Mouse (Mus musculus) layer of hippocampus, postnatal 10 days (tissue): ENCODE measurements at regions not wholly inside any gene's neighbourhood (a gene's known extent, or its start where the extent isn't known, plus 50 kb on each side); places are given as distances from the start of the nearest gene placed in this dataset.

Experiments
- DNase-seq, 2 experiments: peaks; one replicate each; pipeline ENCODE4 v3.0.0; 2021; ENCODE audit warnings: low spot score in 2 of 2

DNA sequence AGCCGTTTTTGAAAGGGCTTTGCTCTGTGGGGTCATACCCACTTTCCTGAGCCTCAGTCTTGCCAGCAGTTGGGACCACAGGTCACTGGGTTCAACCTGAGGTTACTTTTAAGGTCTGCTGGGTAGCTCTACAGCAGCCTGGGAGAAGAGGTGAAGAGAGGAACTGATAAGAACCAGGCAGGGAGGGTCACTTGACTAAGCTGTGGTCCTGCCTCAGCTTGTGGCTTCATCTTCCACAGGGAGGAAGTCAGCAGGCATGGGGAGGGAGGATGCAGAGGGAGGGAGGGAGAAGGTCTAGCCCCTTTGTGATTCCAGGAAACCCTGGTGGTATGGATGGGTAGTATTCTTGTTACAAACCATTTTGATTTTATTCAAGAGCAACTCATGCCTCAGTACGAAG lies 59.9 kb upstream of the Lrpap1 start:
- no peak for DNase-seq

DNA sequence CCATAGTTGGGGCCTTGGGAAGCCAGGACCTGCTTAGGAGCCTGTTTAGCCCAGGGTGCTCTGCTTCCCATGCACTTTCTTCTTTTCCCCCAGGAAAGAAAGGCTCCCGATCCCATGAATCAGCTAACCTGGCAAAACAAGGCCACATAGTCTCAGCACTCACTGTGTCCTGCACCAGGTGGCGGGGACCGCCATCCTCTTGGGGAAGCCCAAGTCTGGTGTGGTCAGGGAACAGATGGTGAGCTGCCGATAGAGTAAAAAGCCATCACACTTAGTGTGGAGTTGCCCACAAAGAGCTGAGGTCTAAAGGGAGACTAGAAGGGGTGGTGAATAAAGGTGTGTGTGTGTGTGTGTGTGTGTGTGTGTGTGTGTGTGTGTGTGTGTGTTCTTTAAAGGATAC lies 57.0 kb upstream of the Lrpap1 start:
- no peak for DNase-seq

DNA sequence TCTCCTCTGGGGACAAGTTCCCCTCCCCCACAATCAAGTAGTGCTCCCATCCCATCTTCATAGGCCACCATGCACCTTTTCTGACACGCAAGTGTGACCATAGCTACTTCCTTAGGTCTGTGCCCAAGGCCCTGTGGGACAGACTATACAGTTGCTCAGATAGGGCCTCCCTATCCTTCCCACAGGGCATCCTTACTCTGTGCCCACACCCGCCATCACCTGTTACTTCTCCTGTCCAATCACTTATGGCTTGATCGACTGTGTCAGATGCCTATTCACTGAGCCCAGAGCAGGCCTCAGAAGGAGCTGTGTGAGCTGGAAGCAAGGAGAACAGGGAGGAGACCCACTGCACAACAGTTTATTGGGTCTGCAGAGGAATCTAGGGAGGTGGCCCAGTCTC lies 56.6 kb upstream of the Lrpap1 start:
- no peak for DNase-seq

DNA sequence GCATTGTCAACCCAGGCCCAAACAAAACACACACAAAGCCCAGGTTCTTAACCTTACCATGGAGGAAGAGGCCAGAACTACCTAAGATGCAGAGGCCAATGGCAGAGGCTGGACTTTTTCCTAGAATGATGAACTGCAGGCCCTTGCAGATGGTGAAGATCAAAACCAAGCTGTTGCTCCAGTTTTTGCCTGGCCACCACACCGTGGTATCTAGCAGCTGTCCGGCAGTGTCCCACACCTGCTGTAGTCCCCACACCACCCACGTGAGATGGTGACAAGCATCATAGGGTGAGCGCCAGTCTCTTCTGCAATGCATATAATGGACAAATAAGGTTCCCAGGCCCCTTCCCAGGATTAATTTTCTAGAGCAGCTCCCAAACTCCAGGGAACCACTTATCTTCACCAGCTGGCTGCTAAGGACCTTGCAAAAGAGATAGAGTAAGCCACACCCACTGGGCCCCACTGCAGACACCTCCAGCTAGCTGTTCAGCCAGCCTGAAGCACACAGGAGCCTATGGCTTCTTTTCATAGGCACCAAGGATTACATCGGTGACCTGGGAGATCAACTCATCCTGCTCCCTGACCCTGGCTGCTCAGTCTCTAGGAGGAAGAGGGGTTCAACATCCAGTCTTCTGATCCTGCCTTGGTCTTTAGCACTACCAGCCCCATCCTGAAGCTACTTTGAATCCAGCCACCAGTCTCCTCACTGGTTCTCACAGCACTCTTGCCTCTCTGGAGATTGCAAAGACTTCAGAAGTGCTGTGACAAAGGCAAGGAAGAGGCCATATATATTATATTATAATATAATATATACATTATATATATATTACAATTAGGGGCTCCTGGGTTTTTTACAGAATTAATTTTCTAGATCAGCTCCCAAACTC lies 55.6 kb upstream of the Lrpap1 start:
- no peak for DNase-seq

DNA sequence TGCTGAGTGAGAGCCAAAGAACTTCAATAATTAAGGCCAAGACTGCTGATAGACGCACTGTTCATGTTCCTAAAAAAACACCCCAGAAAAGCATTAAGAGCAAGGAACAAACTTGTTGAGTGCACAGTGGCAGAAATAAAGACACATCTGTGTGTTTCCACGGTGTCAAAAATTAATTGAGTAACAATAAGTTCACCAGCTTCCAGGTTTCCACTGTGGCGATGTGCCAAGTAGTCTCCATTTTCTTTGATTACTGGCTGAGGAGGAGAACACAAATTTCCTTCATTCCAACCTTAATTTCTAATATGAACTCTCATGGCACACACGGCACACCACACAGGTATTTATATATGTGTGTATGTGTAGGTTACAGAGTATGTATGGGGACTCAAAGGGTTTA lies 54.3 kb upstream of the Lrpap1 start:
- DNase-seq: no peak

DNA sequence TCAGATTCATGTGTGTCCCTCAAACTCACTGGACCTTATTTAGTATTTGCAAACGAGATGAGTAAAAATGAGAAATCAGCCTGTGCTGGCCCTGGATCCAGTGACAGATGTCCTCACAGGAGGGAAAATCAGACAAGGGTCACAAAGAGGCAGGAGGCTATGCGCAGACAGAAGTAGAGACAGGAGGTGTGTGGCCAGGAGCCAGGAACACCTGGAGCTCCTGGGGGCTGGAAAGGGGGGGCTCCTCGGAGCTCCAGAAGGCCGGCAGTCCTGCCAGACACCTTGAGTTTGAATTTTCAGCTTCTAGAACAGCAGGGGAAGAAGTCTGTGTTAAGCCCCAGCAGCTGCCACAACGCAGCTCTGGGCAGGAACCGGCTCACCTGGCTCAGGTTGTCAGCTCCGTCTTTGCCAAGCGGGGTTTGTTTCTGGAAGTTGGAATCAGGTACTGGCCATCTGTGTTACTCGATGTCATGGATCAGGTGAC lies 53.7 kb upstream of the Lrpap1 start:
- DNase-seq: no peak

DNA sequence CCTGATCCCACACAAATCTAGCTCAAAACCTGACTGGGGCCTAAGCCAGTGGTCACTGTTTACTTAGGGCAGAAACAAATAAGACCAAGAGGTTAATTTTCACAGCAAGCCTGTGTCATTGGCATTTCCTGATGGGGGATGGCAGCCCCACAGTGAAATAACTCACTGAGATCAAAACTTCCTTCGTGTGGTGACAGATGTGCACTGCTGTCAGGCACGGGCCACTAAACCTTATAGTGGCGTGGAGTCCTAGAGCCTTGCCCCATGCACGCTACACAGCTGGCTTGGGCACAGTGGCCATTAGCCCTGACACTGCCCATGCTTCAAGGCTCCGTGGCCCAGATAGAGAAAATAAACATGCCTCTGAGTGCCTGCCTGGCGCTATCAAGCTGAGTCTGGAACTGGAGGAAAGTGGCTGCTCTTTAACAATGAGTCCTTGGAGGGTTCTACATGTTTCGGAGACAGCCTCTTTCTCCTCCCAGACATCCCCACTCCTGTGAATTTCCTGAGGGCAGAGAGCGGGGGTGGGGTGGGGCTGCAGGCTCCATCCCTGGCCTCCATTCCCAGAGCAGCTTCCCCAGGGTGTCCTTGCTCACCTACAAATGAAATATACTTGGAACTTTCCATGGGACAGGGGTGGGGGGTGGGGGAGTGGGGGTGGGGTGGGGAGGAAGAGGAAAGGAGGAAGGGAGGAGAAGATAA lies 52.9 kb upstream of the Lrpap1 start:
- DNase-seq: no peak

DNA sequence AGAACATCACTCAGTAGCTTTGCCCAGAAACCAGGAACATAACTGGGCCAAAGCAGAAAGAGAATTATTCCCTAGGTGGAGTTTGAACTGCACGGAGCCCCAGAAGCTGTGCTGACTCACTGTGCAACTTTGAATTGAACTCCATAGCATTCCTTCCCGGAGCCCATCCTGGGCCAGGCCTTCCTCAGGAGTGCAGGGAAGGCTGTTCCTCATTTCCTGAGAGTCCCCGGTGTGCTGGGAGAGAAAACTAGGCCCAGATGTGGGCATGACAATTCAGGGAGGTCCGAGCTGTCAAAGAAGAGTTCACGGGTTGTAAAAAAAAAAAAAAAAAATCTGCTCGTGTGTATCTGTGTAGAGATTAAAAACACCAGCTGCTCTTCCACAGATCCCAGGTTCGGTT lies 50.8 kb upstream of the Lrpap1 start:
- no peak for DNase-seq

DNA sequence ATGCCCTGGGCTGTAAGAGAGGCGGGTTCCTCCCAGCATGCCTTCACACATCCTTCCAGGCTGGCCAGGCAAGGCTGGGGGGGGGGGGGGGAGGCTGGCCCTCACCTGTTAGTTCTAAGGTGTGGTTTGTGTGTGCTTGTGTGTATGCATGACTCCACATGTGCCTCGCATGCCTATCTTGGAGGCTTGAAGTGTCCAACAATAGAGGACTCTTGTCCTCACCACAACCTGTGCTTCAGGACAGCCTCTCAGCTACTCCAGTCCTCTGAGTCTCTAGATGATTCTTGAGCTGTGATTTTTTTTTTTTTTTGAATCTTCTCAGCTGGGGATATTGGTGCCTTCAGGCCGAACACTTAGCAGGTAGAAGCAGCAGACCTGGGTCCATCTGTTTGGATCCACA lies 50.2 kb upstream of the Lrpap1 start:
- DNase-seq: no peak
